Mouse (Mus musculus): ENCODE results near the gene Syn3. TPM values are rescaled to one million over a fixed set of nuclear protein-coding genes. Genes with fewer than 3 reads are reported as not detected.

The Syn3 gene
- total RNA-seq, 2 experiments from 2014 or later: 2.9 to 3.8 TPM

GRCm38 (mm10) chr10:86304583-86304982, 194.1 kb downstream of the Syn3 start:
- no peak for DNase-seq

- no peak for DNase-seq
Observed at GRCm38 (mm10) chr10:86303495-86303876, 195.2 kb downstream of the Syn3 start.

- DNase-seq: peak; percentile 85
Observed at GRCm38 (mm10) chr10:86302761-86303494, 195.8 kb downstream of the Syn3 start.

GRCm38 (mm10) chr10:86302318-86302648, 196.4 kb downstream of the Syn3 start:
- peak; percentile 37 for DNase-seq

GRCm38 (mm10) chr10:86301593-86302317, 196.9 kb downstream of the Syn3 start:
- DNase-seq: no peak

- peak; percentile 64 for DNase-seq
Observed at GRCm38 (mm10) chr10:86301117-86301490, 197.6 kb downstream of the Syn3 start.

- DNase-seq: peak; percentile 93
Observed at GRCm38 (mm10) chr10:86300293-86301116, 198.2 kb downstream of the Syn3 start, which contains the start of gene Timp3. Timp3 (plus strand) TSS chr10:86300372.

- no peak for DNase-seq
Observed at GRCm38 (mm10) chr10:86299795-86300194, 198.9 kb downstream of the Syn3 start.

- no peak for DNase-seq
Observed at GRCm38 (mm10) chr10:86298326-86298725, 200.4 kb downstream of the Syn3 start.

- no peak for DNase-seq
Observed at GRCm38 (mm10) chr10:86297307-86297706, 201.4 kb downstream of the Syn3 start.

GRCm38 (mm10) chr10:86296111-86296510, 202.6 kb downstream of the Syn3 start:
- DNase-seq: peak; percentile 87

- no peak for DNase-seq
Observed at GRCm38 (mm10) chr10:86295454-86296098, 203.1 kb downstream of the Syn3 start.

GRCm38 (mm10) chr10:86294599-86295365, 203.9 kb downstream of the Syn3 start:
- no peak for DNase-seq

- no peak for DNase-seq
Observed at GRCm38 (mm10) chr10:86293880-86294279, 204.8 kb downstream of the Syn3 start.

GRCm38 (mm10) chr10:86290109-86290771, 208.5 kb downstream of the Syn3 start:
- no peak for DNase-seq

GRCm38 (mm10) chr10:86286508-86286907, 212.2 kb downstream of the Syn3 start:
- DNase-seq: peak; percentile 49

GRCm38 (mm10) chr10:86281238-86281637, 217.5 kb downstream of the Syn3 start:
- peak; percentile 13 for DNase-seq

- DNase-seq: no peak
Observed at GRCm38 (mm10) chr10:86279579-86280168, 219.0 kb downstream of the Syn3 start.

GRCm38 (mm10) chr10:86278481-86278880, 220.2 kb downstream of the Syn3 start:
- no peak for DNase-seq

- DNase-seq: no peak
Observed at GRCm38 (mm10) chr10:86277327-86277726, 221.4 kb downstream of the Syn3 start.

- DNase-seq: no peak
Observed at GRCm38 (mm10) chr10:86275585-86275984, 223.1 kb downstream of the Syn3 start.

All from adrenal gland, postnatal 10 days (tissue).